Mouse (Mus musculus) CH12.LX (cell line): ENCODE measurements around the gene Armc3. TPM values are rescaled to one million over a fixed set of nuclear protein-coding genes. Genes with fewer than 3 reads are reported as not detected.
"Not testable (repeated sequence)": the region's sequence is repeated elsewhere in the genome, so short reads cannot be mapped to it uniquely, and the experiment has no call there.

Experiments
- DNase-seq: peaks from one replicate; pipeline ENCODE4 v3.0.0-alpha.2; 2013; ENCODE audit errors: extremely low read depth
- H3K27ac ChIP-seq: 2 replicates; pipeline ENCODE4 v1.5.1; 2012; ENCODE audit warnings: low read depth, mild to moderate bottlenecking, control low read depth, moderate library complexity; ENCODE audit not compliant: insufficient read depth
- H3K27me3 ChIP-seq: replicated peaks from 2 replicates; pipeline ENCODE3; 2012; ENCODE audit warnings: inconsistent platforms
- H3K36me3 ChIP-seq, 2 experiments: replicated peaks in 1 of 2; 2 replicates each; pipeline versions ENCODE3 to v1.6.1; 2012; ENCODE audit warnings: inconsistent platforms in 1 of 2, low read length in 1 of 2, mild to moderate bottlenecking in 1 of 2, mixed read lengths in 1 of 2, moderate library complexity in 1 of 2; ENCODE audit not compliant: control insufficient read depth in 1 of 2, insufficient read depth in 1 of 2
- H3K4me1 ChIP-seq, 2 experiments: 2 replicates each; pipeline ENCODE4 v1.6.1; 2012; ENCODE audit warnings: inconsistent platforms in 1 of 2, moderate library complexity in 1 of 2; ENCODE audit not compliant: insufficient read depth in 2 of 2, control insufficient read depth in 1 of 2
- H3K4me2 ChIP-seq: 2 replicates; pipeline ENCODE4 v1.6.1; 2012; ENCODE audit warnings: low read depth, mild to moderate bottlenecking, control low read depth; ENCODE audit not compliant: poor library complexity, insufficient read depth, severe bottlenecking
- H3K4me3 ChIP-seq, 3 experiments: fragments of 150-350 bp in 1 of 3; sonication (generic) in 1 of 3; replicated peaks in 1 of 3; 2 replicates each; pipeline versions ENCODE3 to v1.5.1; 2011 to 2012; ENCODE audit warnings: low read depth in 2 of 3, low read length in 2 of 3, mild to moderate bottlenecking in 2 of 3, moderate library complexity in 2 of 3, control low read depth in 1 of 3, improper control_type of control experiment in 1 of 3, inconsistent platforms in 1 of 3, mixed read lengths in 1 of 3; ENCODE audit not compliant: poor library complexity in 1 of 3
- H3K79me2 ChIP-seq: replicated peaks from 2 replicates; pipeline ENCODE4 v1.6.1; 2012; ENCODE audit warnings: mild to moderate bottlenecking, moderate library complexity; ENCODE audit not compliant: control insufficient read depth, poor library complexity, insufficient read depth, severe bottlenecking; ENCODE audit errors: extremely low read depth
- H3K9ac ChIP-seq: 2 replicates; pipeline ENCODE4 v1.6.1; 2012; ENCODE audit warnings: low read depth, mild to moderate bottlenecking, control low read depth, moderate library complexity; ENCODE audit not compliant: insufficient read depth
- H3K9me3 ChIP-seq: replicated peaks from 2 replicates; pipeline ENCODE3; 2012; ENCODE audit warnings: low read length, inconsistent platforms, mixed read lengths
- BHLHE40 ChIP-seq: IDR thresholded peaks from 2 replicates; pipeline ENCODE4 v1.6.1; 2011; ENCODE audit warnings: mild to moderate bottlenecking, low read depth, low read length, improper control_type of control experiment
- CHD1 ChIP-seq: IDR thresholded peaks from 2 replicates; pipeline ENCODE4 v1.6.1; 2012; ENCODE audit warnings: low read depth, low read length, improper control_type of control experiment, inconsistent platforms
- EP300 ChIP-seq: IDR thresholded peaks from 2 replicates; pipeline ENCODE4 v1.6.1; 2011; ENCODE audit warnings: low read length, improper control_type of control experiment
- ETS1 ChIP-seq: conservative IDR thresholded peaks from 2 replicates; pipeline ENCODE4 v1.6.1; 2012; ENCODE audit warnings: low read depth, mild to moderate bottlenecking, inconsistent platforms, low read length, improper control_type of control experiment, moderate library complexity
- GABPA ChIP-seq: IDR thresholded peaks from 2 replicates; pipeline ENCODE4 v1.6.1; 2012; ENCODE audit warnings: low read depth, low read length, improper control_type of control experiment, inconsistent platforms; ENCODE audit not compliant: insufficient replicate concordance
- HCFC1 ChIP-seq: IDR thresholded peaks from 2 replicates; pipeline ENCODE4 v1.6.1; 2012; ENCODE audit warnings: low read depth, mild to moderate bottlenecking, inconsistent platforms, low read length, improper control_type of control experiment
- IRF4 ChIP-seq: IDR thresholded peaks from 2 replicates; pipeline ENCODE4 v1.6.1; 2014; ENCODE audit warnings: low read depth, mild to moderate bottlenecking, inconsistent platforms, low read length, improper control_type of control experiment
- MAX ChIP-seq: IDR thresholded peaks from 2 replicates; pipeline ENCODE4 v1.6.1; 2011; ENCODE audit warnings: low read length, improper control_type of control experiment
- MEF2A ChIP-seq: IDR thresholded peaks from 2 replicates; pipeline ENCODE4 v1.6.1; 2014; ENCODE audit warnings: low read depth, mild to moderate bottlenecking, inconsistent platforms, low read length, improper control_type of control experiment, borderline replicate concordance
- MYC ChIP-seq: IDR thresholded peaks from 2 replicates; pipeline ENCODE4 v1.6.1; 2011; ENCODE audit warnings: low read depth, mild to moderate bottlenecking, improper control_type of control experiment, low read length
- NELFE ChIP-seq: IDR thresholded peaks from 2 replicates; pipeline ENCODE4 v1.6.1; 2011; ENCODE audit warnings: low read depth, low read length, improper control_type of control experiment
- PAX5 ChIP-seq: IDR thresholded peaks from 2 replicates; pipeline ENCODE4 v1.6.1; 2012; ENCODE audit warnings: low read length, inconsistent platforms, mixed read lengths
- POLR2AphosphoS2 ChIP-seq: IDR thresholded peaks from 2 replicates; pipeline ENCODE4 v1.6.1; 2011; ENCODE audit warnings: low read depth, low read length, improper control_type of control experiment
- RAD21 ChIP-seq: IDR thresholded peaks from 2 replicates; pipeline ENCODE4 v1.6.1; 2011; ENCODE audit warnings: low read depth, mild to moderate bottlenecking, low read length, improper control_type of control experiment, moderate library complexity
- SIN3A ChIP-seq: IDR thresholded peaks from 2 replicates; pipeline ENCODE4 v1.6.1; 2012; ENCODE audit warnings: low read length, improper control_type of control experiment, inconsistent platforms
- SMC3 ChIP-seq: IDR thresholded peaks from 2 replicates; pipeline ENCODE4 v1.6.1; 2011; ENCODE audit warnings: low read depth, low read length, improper control_type of control experiment
- TBP ChIP-seq: conservative IDR thresholded peaks from 2 replicates; pipeline ENCODE4 v1.6.1; 2011; ENCODE audit warnings: low read depth, low read length, improper control_type of control experiment
- USF1 ChIP-seq: IDR thresholded peaks from 2 replicates; pipeline ENCODE4 v1.6.1; 2014; ENCODE audit warnings: low read depth, mild to moderate bottlenecking, inconsistent platforms, low read length, improper control_type of control experiment
- ZKSCAN1 ChIP-seq: IDR thresholded peaks from 2 replicates; pipeline ENCODE4 v1.6.1; 2012; ENCODE audit warnings: low read depth, inconsistent platforms, low read length, improper control_type of control experiment, borderline replicate concordance
- dilution Hi-C: fragments of 300-500 bp; cut with MboI; formaldehyde crosslinking; loops from 2 replicates; pipeline ENCODE4 v1.14.3; 2020; ENCODE audit warnings: low sequenced_read_pairs; ENCODE audit not compliant: extremely low pct_unique_long_range_greater_than_20kb, extremely low pct_ligation_motif_present
- in situ Hi-C: fragments of 300-500 bp; cut with MboI; formaldehyde crosslinking; loops from 3 replicates; pipeline ENCODE4 v1.14.3; 2019; ENCODE audit warnings: low sequenced_read_pairs, low pct_ligation_motif_present, low pct_unique_long_range_greater_than_20kb, mixed read lengths
- polyA plus RNA-seq: library from polyadenylated mRNA; unstranded; fragments of >175 nt; gene quantifications from 2 replicates; pipeline ENCODE4 v1.2.1, GENCODE M21; 2012; ENCODE audit warnings: low read depth; ENCODE audit not compliant: insufficient read length
- total RNA-seq, 2 experiments: library from RNA; depleted of rRNA; stranded (reverse); fragments of 300-350 nt in 1 of 2; fragments of >200 nt in 1 of 2; gene quantifications; 2 replicates each; pipeline ENCODE4 v1.2.3; 2012 to 2014

Armc3 gene
- total and polyA plus RNA-seq, 3 experiments, result 0.08 to 0.36 (median 0.21) TPM

DNA sequence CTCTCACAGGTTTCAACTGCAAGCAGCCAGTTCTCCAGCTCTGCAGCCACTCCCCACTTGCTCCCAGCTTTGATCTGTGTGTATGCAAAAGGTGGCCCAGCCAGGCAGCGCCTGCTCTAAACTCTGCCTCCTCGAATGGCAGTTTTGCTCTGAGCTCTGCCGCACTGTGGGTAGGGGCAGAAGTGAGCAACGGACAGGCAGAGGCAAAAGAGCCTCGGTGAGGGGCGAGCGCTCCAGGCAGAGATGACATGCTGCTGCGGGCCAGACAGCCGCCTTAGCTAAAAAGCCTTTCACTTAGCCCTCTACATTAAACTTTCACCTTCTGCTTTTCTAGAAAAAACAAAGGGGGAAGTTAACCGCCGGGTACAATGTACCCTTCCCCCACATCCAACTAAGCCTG is 117.0 kb downstream of the Armc3 start:
- Histone ChIP-seq H3K79me2 (no peaks in the 10 kb centered on the region), H3K9ac (no peak overlapping the region), H3K9me3 (peaks cover 8% of the 10 kb centered on the region), H3K4me1 (peaks cover 0 to 18% of the 10 kb centered on the region in 2 experiments; a peak in 2 of 4 replicates), H3K4me2 (no peak overlapping the region), H3K27ac (no peak overlapping the region), H3K4me3 (no peak overlapping the region), H3K27me3 (no peaks in the 10 kb centered on the region), H3K36me3 (no peaks in the 10 kb centered on the region)
- dilution Hi-C loops, result no loop called here
- no peak for DNase-seq
- TF ChIP-seq BHLHE40 (no peak), NELFE (no peak), MEF2A (no peak), POLR2AphosphoS2 (no peak), GABPA (no peak), USF1 (no peak), IRF4 (no peak), EP300 (no peak), MYC (no peak), MAX (no peak), CHD1 (no peak)
- in situ Hi-C loops, result no loop called here

DNA sequence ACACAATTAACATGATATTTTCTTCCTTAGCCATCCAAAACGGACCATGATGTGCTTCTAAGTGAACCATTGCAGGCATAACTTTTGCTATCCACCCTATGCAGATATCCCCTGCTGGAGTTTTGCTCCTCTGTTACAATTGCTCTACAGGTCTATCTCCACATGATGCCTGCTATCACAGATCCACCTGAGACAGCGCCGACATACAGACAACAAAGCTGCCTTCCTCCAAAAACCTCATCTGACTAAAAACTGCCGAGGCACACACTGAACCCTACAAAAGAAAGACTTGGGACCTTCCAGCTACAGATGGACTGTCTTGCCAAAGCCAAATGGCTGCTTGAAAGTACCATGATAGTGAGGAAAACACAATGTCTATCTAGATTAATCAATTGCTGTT is 117.6 kb downstream of the Armc3 start:
- Histone ChIP-seq H3K4me2 (no peak overlapping the region), H3K27me3 (no peaks in the 10 kb centered on the region), H3K36me3 (no peaks in the 10 kb centered on the region), H3K4me3 (no peak overlapping the region), H3K79me2 (no peaks in the 10 kb centered on the region), H3K4me1 (peaks cover 0 to 18% of the 10 kb centered on the region in 2 experiments; a peak in 2 of 4 replicates), H3K9me3 (peaks cover 8% of the 10 kb centered on the region), H3K27ac (no peak overlapping the region), H3K9ac (no peak overlapping the region)
- dilution Hi-C loops, result no loop called here
- DNase-seq, result no peak
- in situ Hi-C loops, result no loop called here
- TF ChIP-seq ZKSCAN1 (no peak), MAX (no peak), RAD21 (no peak), SIN3A (no peak), PAX5 (no peak), TBP (no peak), CHD1 (no peak), SMC3 (no peak), HCFC1 (no peak), ETS1 (no peak), IRF4 (no peak), USF1 (no peak)

DNA sequence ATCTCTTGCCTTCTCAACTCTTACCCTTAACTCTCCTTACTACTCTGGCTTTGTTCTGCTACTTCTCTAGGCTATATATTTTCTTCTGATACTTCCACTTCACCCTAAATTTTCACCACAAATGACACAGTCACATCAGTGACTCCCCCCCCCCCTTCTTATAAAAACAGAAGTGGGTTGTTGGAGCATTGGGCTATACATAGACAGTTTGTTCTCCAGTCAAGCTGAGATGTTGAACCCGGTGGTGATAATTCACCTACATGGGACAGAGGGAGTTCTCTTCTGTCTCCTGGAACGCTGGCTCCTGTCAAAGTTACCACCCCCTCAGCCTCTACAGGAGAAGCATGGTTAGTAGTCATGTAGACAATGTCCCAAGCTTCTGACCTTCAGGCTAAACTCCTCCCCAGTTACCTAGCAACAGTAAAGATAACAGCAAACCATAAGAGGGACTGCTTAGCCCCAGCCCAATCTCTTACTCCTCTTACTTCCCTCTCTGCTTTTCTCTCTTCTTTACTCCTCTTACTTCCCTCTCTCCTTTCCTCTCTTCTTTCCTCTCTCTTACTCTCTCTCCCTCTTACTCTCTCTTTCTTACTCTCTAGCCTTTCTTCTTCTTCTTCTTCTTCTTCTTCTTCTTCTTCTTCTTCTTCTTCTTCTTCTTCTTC is 118.2 kb downstream of the Armc3 start:
- in situ Hi-C loops, H3K36me3 ChIP-seq, H3K9me3 ChIP-seq, DNase-seq, H3K79me2 ChIP-seq, H3K27ac ChIP-seq, dilution Hi-C loops, H3K4me2 ChIP-seq, H3K4me3 ChIP-seq, H3K9ac ChIP-seq, H3K27me3 ChIP-seq: not testable (repeated sequence)
- peaks cover 0 to 18% of the 10 kb centered on the region in 2 experiments; a peak in 2 of 4 replicates for H3K4me1 ChIP-seq
